Mouse (Mus musculus): ENCODE data around the gene Nlgn3.

DNA sequence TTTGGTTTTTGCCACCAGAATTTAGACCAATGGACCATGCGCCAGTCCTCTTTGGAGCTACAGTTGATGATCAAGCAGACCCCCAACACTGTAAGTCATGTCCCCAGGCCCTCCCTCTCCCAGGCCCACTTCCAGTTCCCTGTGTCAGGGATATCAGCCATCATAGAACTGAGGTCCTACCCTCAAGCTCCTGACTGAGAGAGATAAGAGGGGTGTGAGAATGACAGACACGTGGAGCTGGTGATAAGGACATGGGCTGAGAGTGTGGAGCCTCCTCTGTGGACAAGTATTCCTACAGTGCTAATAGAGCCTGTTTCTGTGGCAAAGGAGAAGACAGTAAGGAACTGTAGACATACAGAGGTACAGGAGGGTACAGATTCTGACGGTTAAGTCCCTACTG, 11.4 kb upstream of the Nlgn3 start:
- no peak for TF ChIP-seq EP300 (IDR thresholded peaks at IDR 0.05; ENCODE audit: low read depth)
- TF ChIP-seq CTCF (IDR thresholded peaks at IDR 0.05; ENCODE audit: low read depth): no peak

All from heart, postnatal 0 days (tissue).